Mouse (Mus musculus): ENCODE results near the gene Sync. TPM values are rescaled to one million over a fixed set of nuclear protein-coding genes. Genes with fewer than 3 reads are reported as not detected.

Sync gene
- polyA plus RNA-seq, 1 experiment from 2014 or later: 2.3 TPM

DNA sequence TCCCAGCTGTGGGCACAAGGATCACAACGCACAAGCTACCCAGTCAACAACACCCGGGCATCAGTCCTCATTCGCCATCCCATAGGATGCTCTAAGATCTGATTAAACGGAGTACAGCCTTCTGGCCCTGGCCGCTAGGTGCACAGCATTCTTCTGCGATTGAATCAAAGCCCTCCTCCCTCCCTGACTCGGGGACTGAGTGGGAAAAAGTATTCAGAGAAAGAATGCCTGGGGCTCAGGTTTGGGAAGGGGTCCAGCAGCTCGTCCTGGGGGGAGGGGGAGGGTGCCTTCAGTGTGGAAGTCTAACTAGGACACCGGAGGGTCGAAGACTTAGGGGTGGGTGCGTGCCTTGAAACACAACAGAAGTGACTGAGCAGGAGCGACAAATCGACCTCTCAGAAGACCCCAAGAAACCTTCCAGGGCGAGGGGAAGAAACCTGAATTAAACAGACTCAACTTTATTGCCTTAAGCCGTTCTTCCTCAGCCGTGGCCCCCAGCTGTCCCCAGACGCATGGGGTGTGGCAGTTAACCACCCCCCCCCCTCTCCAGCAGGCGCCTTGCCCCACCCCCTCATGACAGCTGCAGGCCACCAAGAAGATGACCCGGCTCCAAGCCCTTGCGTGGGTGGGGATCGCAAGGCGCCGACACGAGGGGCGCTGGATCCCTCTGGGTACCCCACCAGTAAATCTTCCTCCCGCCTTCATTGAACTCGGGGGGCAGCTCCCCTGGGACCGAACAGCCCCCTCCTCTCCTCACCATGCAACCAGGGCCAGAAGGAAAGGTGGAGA is 540 bp upstream of the Sync start:
- ATAC-seq (replicated peaks; ENCODE audit: insufficient number of reproducible peaks, insufficient read depth, low FRiP score, low read depth): peak; percentile 19; the same call in 1 of the 2 replicates
- Histone ChIP-seq H3K4me3 (peak overlapping the region; percentile 64), H3K36me3 (no peaks in the 10 kb centered on the region), H3K4me1 (replicated peaks) (peaks cover 22% of the 10 kb centered on the region), H3K9ac (peak overlapping the region; percentile 63), H3K4me2 (peak overlapping the region; percentile 98), H3K27ac (no peak overlapping the region), H3K9me3 (replicated peaks) (no peaks in the 10 kb centered on the region), H3K27me3 (peaks cover 18% of the 10 kb centered on the region)
- 3% methylated on average over 27 of the region's 28 CpGs for WGBS

GRCm38 (mm10) chr4:129288067-129288466 is 650 bp downstream of the Sync start:
- no peak overlapping the region for H3K9ac ChIP-seq
- H3K9me3 ChIP-seq (replicated peaks): no peaks in the 10 kb centered on the region
- peaks cover 19% of the 10 kb centered on the region for H3K27me3 ChIP-seq
- peak overlapping the region; percentile 64 for H3K4me3 ChIP-seq
- ATAC-seq (replicated peaks; ENCODE audit: insufficient number of reproducible peaks, insufficient read depth, low FRiP score, low read depth): no peak
- peak overlapping the region; percentile 53 for H3K27ac ChIP-seq
- H3K4me1 ChIP-seq (replicated peaks): peaks cover 22% of the 10 kb centered on the region
- WGBS: 36% methylated on average over 3 of the region's 3 CpGs
- no peaks in the 10 kb centered on the region for H3K36me3 ChIP-seq
- peak overlapping the region; percentile 98 for H3K4me2 ChIP-seq

DNA sequence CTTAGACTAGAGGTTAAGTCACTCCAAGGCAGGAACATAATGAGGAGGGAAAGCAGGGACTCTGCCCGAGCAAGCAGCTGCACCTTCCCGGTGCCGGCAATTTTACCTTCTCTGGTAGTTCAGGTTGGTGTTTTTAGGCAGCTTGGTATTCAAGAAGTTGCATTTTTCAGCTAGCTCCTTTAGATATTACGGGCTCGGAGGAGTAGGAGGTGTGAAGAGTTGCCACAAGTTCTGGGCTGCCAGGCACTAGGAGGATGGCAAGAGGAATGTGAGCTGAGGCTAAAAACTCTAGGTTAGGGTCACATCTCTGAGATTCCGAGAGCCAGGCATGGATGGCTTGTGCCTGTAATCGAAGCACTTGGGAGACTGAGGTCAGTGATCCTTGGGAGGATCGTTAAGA is 2.3 kb downstream of the Sync start:
- H3K27me3 ChIP-seq: peaks cover 22% of the 10 kb centered on the region
- no peak overlapping the region for H3K27ac ChIP-seq
- peaks cover 32% of the 10 kb centered on the region for H3K4me1 ChIP-seq (replicated peaks)
- no peaks in the 10 kb centered on the region for H3K36me3 ChIP-seq
- H3K9ac ChIP-seq: no peak overlapping the region
- H3K4me2 ChIP-seq: no peak overlapping the region
- WGBS: 88% methylated on average over 8 of the region's 8 CpGs
- H3K9me3 ChIP-seq (replicated peaks): no peaks in the 10 kb centered on the region
- no peak for ATAC-seq (replicated peaks; ENCODE audit: insufficient number of reproducible peaks, insufficient read depth, low FRiP score, low read depth)
- H3K4me3 ChIP-seq: no peak overlapping the region

DNA sequence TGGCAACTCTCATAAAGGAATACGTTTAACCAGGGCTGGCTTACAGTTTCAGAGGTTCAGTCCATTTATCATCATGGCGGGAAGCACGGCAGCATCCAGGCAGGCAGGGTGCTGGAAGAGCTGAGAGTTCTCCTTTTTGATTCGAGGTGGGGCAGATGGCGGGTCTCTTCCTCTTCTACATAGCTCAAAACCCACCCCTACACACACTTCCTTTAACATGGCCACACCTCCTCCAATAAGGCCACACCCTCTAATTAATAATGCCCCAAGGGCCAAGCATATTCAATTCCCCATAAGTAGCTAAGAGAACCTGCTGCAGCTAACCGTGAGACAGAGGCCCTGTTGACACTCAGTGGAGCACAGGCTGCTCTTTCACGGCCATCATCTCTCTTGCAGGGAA is 5.4 kb downstream of the Sync start:
- H3K27ac ChIP-seq: no peak overlapping the region
- ATAC-seq (replicated peaks; ENCODE audit: insufficient number of reproducible peaks, insufficient read depth, low FRiP score, low read depth): no peak

GRCm38 (mm10) chr4:129293702-129294101 is 6.3 kb downstream of the Sync start:
- H3K27ac ChIP-seq: no peak overlapping the region
- 19% methylated on average over 16 of the region's 16 CpGs for WGBS
- no peak overlapping the region; the same call in 1 of the 2 replicates for H3K9ac ChIP-seq
- 0 out of 2 replicates have a peak, but pooled peaks cover 4% of the 10 kb centered on the region for H3K27me3 ChIP-seq
- H3K4me1 ChIP-seq (replicated peaks): peaks cover 34% of the 10 kb centered on the region
- ATAC-seq (replicated peaks; ENCODE audit: insufficient number of reproducible peaks, insufficient read depth, low FRiP score, low read depth): no peak
- H3K4me3 ChIP-seq: peak overlapping the region; percentile 8; the same call in 1 of the 2 replicates
- no peaks in the 10 kb centered on the region for H3K36me3 ChIP-seq
- H3K4me2 ChIP-seq: peak overlapping the region; percentile 43
- H3K9me3 ChIP-seq (replicated peaks): no peaks in the 10 kb centered on the region

More for the DNA sequence above, 5.4 kb downstream of the Sync start:
- WGBS: 82% methylated on average over 7 of the region's 7 CpGs
- Histone ChIP-seq H3K9ac (no peak overlapping the region), H3K4me3 (no peak overlapping the region), H3K9me3 (replicated peaks) (no peaks in the 10 kb centered on the region), H3K4me2 (no peak overlapping the region), H3K4me1 (replicated peaks) (peaks cover 33% of the 10 kb centered on the region), H3K36me3 (no peaks in the 10 kb centered on the region), H3K27me3 (peaks cover 8% of the 10 kb centered on the region; the same call in 1 of the 2 replicates)

GRCm38 (mm10) chr4:129295188-129295587 is 7.8 kb downstream of the Sync start:
- Histone ChIP-seq H3K36me3 (no peaks in the 10 kb centered on the region), H3K9ac (no peak overlapping the region), H3K4me3 (no peak overlapping the region), H3K4me2 (no peak overlapping the region), H3K4me1 (replicated peaks) (peaks cover 39% of the 10 kb centered on the region), H3K27ac (no peak overlapping the region), H3K27me3 (0 out of 2 replicates have a peak, but pooled peaks cover 4% of the 10 kb centered on the region), H3K9me3 (replicated peaks) (no peaks in the 10 kb centered on the region)
- ATAC-seq (replicated peaks; ENCODE audit: insufficient number of reproducible peaks, insufficient read depth, low FRiP score, low read depth): no peak
- WGBS: 22% methylated on average over 2 of the region's 2 CpGs

- 42% methylated on average over 7 of the region's 7 CpGs for WGBS
- Histone ChIP-seq H3K27me3 (0 out of 2 replicates have a peak, but pooled peaks cover 4% of the 10 kb centered on the region), H3K36me3 (no peaks in the 10 kb centered on the region), H3K4me2 (no peak overlapping the region), H3K9me3 (replicated peaks) (no peaks in the 10 kb centered on the region), H3K27ac (peak overlapping the region; percentile 60), H3K4me3 (no peak overlapping the region), H3K4me1 (replicated peaks) (peaks cover 39% of the 10 kb centered on the region), H3K9ac (no peak overlapping the region)
- no peak; the same call in 1 of the 2 replicates for ATAC-seq (replicated peaks; ENCODE audit: insufficient number of reproducible peaks, insufficient read depth, low FRiP score, low read depth)
These were observed 8.6 kb downstream of the Sync start for GRCm38 (mm10) chr4:129296066-129296465.

GRCm38 (mm10) chr4:129297724-129298123 is 10.3 kb downstream of the Sync start:
- H3K4me2 ChIP-seq: no peak overlapping the region
- H3K4me3 ChIP-seq: no peak overlapping the region
- H3K27ac ChIP-seq: no peak overlapping the region
- H3K4me1 ChIP-seq (replicated peaks): peaks cover 39% of the 10 kb centered on the region
- no peak overlapping the region for H3K9ac ChIP-seq
- no peaks in the 10 kb centered on the region for H3K36me3 ChIP-seq
- 45% methylated on average over 4 of the region's 4 CpGs for WGBS
- 0 out of 2 replicates have a peak, but pooled peaks cover 4% of the 10 kb centered on the region for H3K27me3 ChIP-seq
- no peaks in the 10 kb centered on the region for H3K9me3 ChIP-seq (replicated peaks)
- no peak for ATAC-seq (replicated peaks; ENCODE audit: insufficient number of reproducible peaks, insufficient read depth, low FRiP score, low read depth)

DNA sequence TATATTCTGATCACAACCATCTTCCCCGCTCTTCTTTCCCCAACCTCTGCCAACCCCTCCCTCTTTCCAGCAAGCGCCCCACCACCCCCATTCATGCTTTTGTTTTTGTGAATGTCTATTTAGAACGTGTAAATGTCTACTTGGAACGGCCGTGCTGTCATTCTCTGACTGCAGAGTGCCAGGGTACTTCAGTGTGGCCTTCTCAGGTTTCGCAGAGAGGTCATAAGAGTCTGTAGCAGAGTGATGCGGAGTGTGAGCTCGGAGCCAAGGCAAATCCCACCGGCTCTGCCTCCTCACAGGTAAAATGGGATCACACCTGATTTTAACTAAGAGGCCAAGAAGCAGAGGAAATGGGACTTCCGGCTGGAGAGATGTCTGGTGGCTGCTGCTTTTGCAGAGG is 11.7 kb downstream of the Sync start:
- no peak for ATAC-seq (replicated peaks; ENCODE audit: insufficient number of reproducible peaks, insufficient read depth, low FRiP score, low read depth)
- Histone ChIP-seq H3K27me3 (no peaks in the 10 kb centered on the region), H3K36me3 (no peaks in the 10 kb centered on the region), H3K9ac (no peak overlapping the region), H3K4me2 (no peak overlapping the region), H3K9me3 (replicated peaks) (no peaks in the 10 kb centered on the region), H3K27ac (no peak overlapping the region), H3K4me1 (replicated peaks) (peaks cover 34% of the 10 kb centered on the region), H3K4me3 (no peak overlapping the region)
- 48% methylated on average over 10 of the region's 10 CpGs for WGBS

GRCm38 (mm10) chr4:129303401-129303800 is 16.0 kb downstream of the Sync start:
- WGBS: 73% methylated on average over 5 of the region's 5 CpGs
- Histone ChIP-seq H3K4me2 (no peak overlapping the region), H3K9ac (no peak overlapping the region), H3K4me3 (no peak overlapping the region), H3K36me3 (peaks cover 18% of the 10 kb centered on the region), H3K9me3 (replicated peaks) (no peaks in the 10 kb centered on the region), H3K27me3 (no peaks in the 10 kb centered on the region), H3K27ac (no peak overlapping the region), H3K4me1 (replicated peaks) (peaks cover 17% of the 10 kb centered on the region)
- ATAC-seq (replicated peaks; ENCODE audit: insufficient number of reproducible peaks, insufficient read depth, low FRiP score, low read depth): no peak

GRCm38 (mm10) chr4:129303816-129304215 is 16.4 kb downstream of the Sync start:
- no peaks in the 10 kb centered on the region for H3K27me3 ChIP-seq
- 74% methylated on average over 9 of the region's 9 CpGs for WGBS
- peaks cover 21% of the 10 kb centered on the region for H3K36me3 ChIP-seq
- no peak overlapping the region for H3K4me2 ChIP-seq
- no peaks in the 10 kb centered on the region for H3K9me3 ChIP-seq (replicated peaks)
- no peak overlapping the region for H3K9ac ChIP-seq
- peak overlapping the region; percentile 32; the same call in 1 of the 2 replicates for H3K27ac ChIP-seq
- H3K4me1 ChIP-seq (replicated peaks): peaks cover 14% of the 10 kb centered on the region
- H3K4me3 ChIP-seq: no peak overlapping the region
- no peak; the same call in 1 of the 2 replicates for ATAC-seq (replicated peaks; ENCODE audit: insufficient number of reproducible peaks, insufficient read depth, low FRiP score, low read depth)

All from heart, embryonic 15.5 days (tissue).